Mouse (Mus musculus) naive thymus-derived CD4-positive, alpha-beta T cell, adult 2 months (primary cell): Measurements from ENCODE around the gene Chst12.
"Not testable (repeated sequence)": the region's sequence is repeated elsewhere in the genome, so short reads cannot be mapped to it uniquely, and the experiment has no call there.

Source experiments
- DNase-seq: peaks from one replicate; pipeline ENCODE4 v3.0.0-alpha.2; 2011; ENCODE audit warnings: low read depth

Gene Chst12

DNA sequence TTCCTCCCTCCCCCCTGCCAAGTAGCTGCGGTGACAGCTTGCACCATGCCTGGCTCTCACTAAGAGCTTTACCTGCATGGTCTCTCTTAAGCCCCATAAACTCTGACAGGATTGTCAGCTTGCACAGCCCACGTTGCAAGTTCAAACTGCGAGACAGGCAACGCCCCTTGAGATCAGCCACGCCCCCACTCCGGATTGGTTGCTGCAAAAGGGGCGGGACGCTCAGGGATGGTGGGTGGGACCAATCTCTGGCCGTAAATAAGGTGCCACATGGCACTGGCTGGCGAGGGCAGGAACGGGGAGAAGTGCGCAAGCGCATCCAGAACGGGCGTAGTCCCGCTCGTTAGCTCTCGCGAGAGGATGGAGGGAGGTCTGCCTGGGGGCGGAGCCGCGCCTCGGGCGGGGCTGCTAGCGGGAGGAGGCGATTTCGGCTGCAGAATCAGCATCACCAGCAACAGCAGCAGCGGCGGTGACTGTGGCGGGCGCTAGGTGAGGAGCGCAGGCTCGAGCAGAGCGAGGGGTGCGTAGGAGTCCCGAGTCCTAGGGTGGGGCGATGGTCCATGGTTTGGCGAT is at the start of gene Chst12:
Gene Chst12, plus strand, starts transcription at position 343 of the 573 bp plus-strand sequence.
- DNase-seq: peak; percentile 100

DNA sequence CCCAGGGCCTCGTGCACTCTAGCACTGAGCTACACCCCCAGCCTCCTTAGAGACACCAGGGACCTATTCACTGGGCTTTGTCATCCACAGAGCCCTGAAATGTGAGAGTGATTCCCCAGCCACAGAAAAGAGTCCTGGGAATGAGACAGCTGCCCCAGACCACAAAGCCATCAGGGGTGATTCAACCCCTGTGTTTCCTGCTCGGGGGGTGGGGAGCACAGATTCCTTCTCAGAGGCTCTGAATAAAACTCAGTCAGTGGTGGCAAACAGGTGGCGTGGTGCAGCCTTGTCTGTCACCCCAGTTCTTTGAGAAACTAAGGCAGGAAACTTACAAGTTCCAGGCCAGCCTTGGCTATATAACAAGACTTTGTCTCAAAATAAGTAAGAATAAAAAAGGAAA is 43.9 kb upstream of the Chst12 start:
- DNase-seq: no peak

- not testable (repeated sequence) for DNase-seq
Measured at GRCm38 (mm10) chr5:140463151-140463550, 42.2 kb upstream of the Chst12 start.

DNA sequence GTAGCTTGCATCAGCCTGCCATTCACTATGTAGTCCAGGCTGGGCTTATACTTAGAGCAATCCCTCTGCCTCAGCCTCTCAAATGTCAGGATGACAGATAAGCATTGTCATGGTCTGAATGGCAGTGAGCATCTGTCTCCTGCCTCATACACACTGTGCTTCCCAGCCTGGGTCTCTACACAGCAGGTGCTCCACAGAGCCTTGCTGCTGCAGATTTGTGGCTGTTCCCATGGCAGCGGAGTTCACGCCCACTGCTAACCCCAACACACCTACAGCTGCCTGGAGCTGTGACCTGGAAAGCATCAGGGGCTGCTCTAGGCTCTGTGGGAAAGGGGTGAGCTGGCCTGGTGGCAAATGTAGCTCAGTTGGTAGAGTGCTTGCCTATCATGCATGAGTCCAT is 40.4 kb upstream of the Chst12 start:
- no peak for DNase-seq

DNA sequence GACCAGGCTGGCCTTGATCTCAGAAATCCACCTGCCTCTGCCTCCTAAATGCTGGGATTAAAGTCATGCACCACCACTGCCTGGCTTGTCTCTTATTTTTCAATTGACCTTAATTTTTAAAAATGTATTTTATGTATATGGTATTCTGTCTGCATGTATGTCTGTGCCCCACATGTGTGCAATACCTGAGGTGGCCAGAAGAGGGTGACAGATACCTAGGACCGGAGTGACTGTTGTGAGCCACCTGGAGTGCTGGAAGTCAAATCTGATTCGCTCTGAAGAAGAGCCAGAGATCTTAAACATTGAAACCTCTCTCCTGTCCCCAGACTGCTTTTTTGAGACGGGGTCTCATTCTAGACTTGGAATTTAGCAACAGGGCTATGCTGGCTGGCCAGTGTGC is 33.0 kb upstream of the Chst12 start:
- peak; percentile 26 for DNase-seq

GRCm38 (mm10) chr5:140481458-140481857 is 23.9 kb upstream of the Chst12 start:
- DNase-seq: no peak

DNA sequence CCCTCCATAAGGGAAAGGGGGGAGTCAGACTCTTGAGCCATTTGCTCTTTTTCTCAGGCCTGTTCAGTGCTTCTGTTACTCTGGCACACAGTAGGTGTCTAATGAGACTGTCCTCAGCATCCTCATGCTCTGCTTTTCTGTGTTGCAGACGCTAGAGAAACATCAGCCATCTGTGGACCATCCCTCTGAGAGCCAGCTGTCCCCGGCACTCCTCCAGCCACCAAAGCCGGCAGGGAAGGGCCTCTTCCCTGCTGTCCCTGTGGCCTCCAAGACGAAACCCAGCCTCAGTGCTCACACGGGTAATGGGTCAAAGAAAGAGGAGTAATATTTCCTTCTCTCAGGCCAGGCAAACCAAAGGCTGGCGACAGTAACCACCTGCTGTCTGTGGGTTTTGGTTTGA is 14.2 kb upstream of the Chst12 start:
- no peak for DNase-seq

- no peak for DNase-seq
Measured at GRCm38 (mm10) chr5:140492684-140493233, 12.6 kb upstream of the Chst12 start.

DNA sequence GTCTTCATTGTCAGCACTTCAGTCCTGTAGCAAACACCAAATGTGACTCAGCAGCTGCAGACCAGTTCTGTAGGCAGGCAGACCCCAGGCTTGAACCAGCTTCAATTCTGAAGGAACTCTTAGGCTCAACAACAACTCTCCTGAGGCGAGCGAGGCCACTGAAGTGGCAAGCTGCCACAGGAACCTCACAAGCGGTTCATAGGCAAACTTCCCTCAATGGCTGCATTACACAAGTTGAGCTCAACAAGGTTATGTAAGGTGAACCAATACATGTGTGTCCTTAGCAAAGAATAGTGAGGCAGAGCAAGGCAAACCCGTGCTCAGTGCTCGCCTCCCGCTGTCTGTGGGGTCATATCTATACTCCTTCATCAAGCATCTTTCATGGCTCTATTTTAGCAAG is 7.2 kb upstream of the Chst12 start:
- no peak for DNase-seq

- DNase-seq: no peak
Measured at GRCm38 (mm10) chr5:140500736-140501135, 4.6 kb upstream of the Chst12 start.

GRCm38 (mm10) chr5:140501982-140502836 is 3.1 kb upstream of the Chst12 start:
- peak; percentile 71 for DNase-seq

- DNase-seq: not testable (repeated sequence)
Measured at GRCm38 (mm10) chr5:140502925-140503324, 2.4 kb upstream of the Chst12 start.

DNA sequence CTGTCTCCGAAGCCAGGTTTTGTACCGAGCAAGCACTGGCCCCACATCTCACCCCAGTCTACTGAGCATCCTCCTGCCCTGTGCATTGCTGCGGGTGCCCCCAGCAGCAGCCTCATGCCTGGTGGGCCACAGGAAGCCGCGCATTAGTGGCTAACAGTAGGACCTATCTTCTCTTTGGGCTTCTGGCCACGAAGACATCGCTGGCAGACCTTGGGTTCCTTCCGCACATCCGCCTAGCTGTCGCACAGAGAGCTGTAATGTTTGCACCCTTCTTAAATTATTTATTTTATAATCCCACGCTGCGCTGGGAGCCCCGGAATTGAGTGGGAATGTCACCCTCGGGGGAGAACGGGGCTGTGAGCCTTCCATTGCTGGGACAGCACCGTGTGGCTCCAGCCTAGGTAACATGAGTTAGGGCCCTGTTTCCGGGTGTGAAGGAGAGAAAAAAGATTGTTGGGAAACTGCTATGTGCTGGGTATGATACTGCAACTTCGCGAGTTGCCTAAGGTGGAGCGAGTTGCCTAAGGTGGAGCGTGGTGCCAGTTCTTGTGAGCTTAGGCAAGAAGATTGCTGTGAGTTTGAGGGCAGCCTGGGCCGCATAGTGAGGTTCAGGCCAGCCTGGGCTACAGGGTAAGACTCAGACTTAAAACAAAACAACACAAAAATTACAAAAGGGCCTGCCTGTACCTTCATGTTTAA is 895 bp downstream of the Chst12 start:
- DNase-seq: peak; percentile 52

DNA sequence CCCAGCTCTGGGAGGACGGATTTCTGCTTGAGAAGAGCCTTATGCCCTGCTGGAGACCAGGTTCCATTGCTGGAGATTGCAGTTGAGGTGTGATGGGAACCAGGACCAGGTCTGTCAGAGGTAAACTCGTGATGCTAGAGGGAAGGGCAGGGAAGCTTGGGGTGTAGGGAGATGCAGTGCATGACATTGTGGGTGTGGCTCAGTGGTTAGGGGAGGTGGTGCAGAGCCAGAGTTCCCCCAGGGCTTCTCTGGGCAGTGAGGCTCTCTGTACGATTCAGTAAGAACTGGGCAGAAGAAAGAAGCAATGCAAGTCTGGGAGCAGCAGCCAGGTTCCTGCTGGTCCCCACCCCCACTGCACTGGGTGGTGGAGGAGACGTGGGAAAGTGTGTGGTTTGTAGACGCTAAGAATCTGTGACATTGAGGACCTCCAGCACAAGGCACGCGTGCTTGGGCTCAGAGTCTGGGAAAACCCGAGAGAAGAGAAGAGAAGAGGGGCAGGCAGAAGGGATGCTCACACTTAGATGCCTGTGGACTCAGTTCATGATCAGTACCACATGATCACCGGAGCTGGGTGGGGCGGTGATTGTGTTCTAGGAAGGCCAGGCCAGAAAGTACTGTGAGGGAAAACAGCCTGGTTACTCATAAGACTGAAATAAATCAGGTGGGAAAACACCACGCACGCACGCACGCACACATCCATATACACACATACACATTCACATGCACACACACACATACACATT is 2.3 kb downstream of the Chst12 start:
- no peak for DNase-seq

DNA sequence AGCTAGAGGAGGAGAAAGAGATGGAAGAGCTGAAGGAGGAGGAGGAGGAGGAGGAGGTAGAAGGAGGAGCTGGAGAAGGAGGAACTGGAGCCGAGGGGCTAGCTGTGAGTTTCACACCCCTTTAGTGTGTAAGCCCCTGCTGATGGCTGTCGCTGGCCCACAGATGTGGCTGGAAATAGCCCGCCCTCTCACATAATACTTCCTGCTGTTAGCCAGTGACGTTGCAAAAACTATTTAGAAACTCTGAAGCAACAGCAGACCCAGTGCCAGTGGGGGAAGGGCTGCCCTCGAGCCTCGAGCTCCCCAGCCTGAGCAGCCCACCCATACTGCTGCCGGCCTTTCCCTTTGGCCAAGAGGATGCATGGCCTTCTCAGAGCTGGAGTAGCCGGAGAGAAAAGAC is 3.3 kb downstream of the Chst12 start:
- DNase-seq: no peak

DNA sequence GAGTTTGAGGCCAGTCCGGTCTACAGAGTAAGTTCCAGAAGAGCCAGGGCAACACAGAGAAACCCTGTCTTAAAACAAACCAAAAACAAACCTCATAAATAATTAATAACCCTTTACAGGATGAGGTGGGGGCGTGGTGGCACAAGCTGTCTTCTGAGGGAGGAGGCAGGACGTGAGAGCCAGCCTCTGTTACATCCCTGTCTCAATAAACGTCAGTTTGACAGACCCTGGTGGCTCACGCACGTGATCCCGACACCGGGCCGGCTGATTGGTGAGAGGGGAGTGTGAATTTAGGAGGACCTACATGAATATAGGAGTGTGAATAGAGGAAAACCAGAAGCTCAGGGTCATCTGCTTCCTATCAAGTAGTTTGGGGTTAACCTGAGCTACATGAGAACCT is 3.9 kb downstream of the Chst12 start:
- DNase-seq: no peak

GRCm38 (mm10) chr5:140510012-140511000 is 5.0 kb downstream of the Chst12 start:
- no peak for DNase-seq

GRCm38 (mm10) chr5:140513921-140514320 is 8.6 kb downstream of the Chst12 start:
- DNase-seq: no peak

GRCm38 (mm10) chr5:140514799-140515486 is 9.6 kb downstream of the Chst12 start:
- no peak for DNase-seq
